Mouse (Mus musculus) stomach, embryonic 15.5 days (tissue): ENCODE data around the gene Tmcc1. TPM values are rescaled to one million over a fixed set of nuclear protein-coding genes. Genes with fewer than 3 reads are reported as not detected.
A peak's percentile ranks its signal among the peaks of the same experiment; 100 is the strongest.

Experiments
- ATAC-seq: fragments of 200-750 bp; cut with Nextera tagmentation; 2 replicates; pipeline ENCODE4 v1.8.0; 2017; ENCODE audit warnings: low read depth, moderate number of reproducible peaks, moderate TSS enrichment; ENCODE audit not compliant: insufficient read depth, low FRiP score
- H3K27ac ChIP-seq: fragments of 300-500 bp; sonication (generic); 2 replicates; pipeline ENCODE4 v1.5.1; 2015; ENCODE audit warnings: mild to moderate bottlenecking, inconsistent platforms
- H3K27me3 ChIP-seq: fragments of 300-500 bp; sonication (generic); replicated peaks from 2 replicates; pipeline ENCODE4 v1.6.1; 2015; ENCODE audit warnings: inconsistent platforms
- H3K36me3 ChIP-seq: fragments of 300-500 bp; sonication (generic); 2 replicates; pipeline ENCODE4 v1.6.1; 2015; ENCODE audit warnings: inconsistent platforms
- H3K4me1 ChIP-seq: fragments of 300-500 bp; sonication (generic); 2 replicates; pipeline ENCODE4 v1.6.1; 2015; ENCODE audit warnings: inconsistent platforms
- H3K4me2 ChIP-seq: fragments of 300-500 bp; sonication (generic); 2 replicates; pipeline ENCODE4 v1.6.1; 2015; ENCODE audit warnings: mild to moderate bottlenecking, inconsistent platforms
- H3K4me3 ChIP-seq: fragments of 300-500 bp; sonication (generic); replicated peaks from 2 replicates; pipeline ENCODE4 v1.5.1; 2015; ENCODE audit warnings: inconsistent platforms
- H3K9ac ChIP-seq: fragments of 300-500 bp; sonication (generic); 2 replicates; pipeline ENCODE4 v1.6.1; 2015; ENCODE audit warnings: inconsistent platforms
- H3K9me3 ChIP-seq: fragments of 300-500 bp; sonication (generic); 2 replicates; pipeline ENCODE4 v1.6.1; 2016; ENCODE audit warnings: inconsistent platforms
- WGBS: fragments of 180-500 bp; shearing (Covaris S2); methylation state at CpG from one replicate; pipeline ENCODE4 v1.1.7; 2015; 5-methylcytosine and 5-hydroxymethylcytosine counted together
- polyA plus RNA-seq: library from polyadenylated mRNA; unstranded; fragments of >200 nt; fragmentation: Nextera tagmentation; extraction: Ambion mirVana; gene quantifications from 2 replicates; pipeline ENCODE4 v1.2.1, GENCODE M21; 2015

The Tmcc1 gene
- polyA plus RNA-seq, 1 experiment from 2014 or later, result 19.1 TPM

DNA sequence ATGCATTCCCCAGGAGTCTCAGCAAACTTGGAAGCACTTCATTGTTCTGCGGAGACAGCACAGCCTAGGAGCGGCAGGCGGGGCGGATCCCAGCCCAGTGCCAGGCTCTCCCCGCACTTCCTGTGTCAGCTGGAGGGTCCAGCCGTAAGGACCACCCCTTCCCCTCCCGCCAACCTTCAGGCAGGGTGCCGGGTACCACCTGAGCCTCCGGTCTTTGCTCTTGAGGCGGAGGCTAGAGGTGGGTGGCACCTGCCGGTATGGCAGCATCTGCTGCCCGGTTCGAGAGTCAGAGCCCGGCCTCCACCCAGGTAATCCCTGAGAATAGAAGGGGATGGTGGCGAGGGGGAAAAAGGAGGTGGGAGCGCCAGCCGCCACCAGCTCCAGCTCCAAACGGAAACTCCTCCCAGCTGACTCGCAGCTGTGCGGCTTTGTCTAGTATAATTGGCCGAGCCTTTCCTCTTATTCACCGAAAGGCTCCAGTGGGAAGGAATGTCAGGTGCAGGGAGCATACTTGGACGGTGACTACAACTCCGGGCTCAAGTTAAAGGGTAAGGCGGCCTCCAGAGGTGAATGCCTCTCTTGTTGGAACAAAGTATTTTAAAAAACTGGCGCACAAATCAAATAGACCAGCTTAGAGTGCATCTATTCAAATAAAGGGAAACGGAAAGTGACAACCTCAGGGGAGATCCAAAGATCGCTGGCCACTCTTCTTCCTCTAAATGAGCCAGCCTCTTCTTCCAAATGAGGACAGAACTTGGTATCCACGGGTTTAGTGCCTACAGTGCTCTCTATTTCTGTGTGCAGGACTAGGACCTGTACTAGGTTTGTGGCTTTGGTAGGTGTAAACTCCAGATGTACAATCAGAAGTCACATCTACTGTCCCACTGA is 85.6 kb downstream of the Tmcc1 start:
- Histone ChIP-seq H3K4me1 (peaks cover 11% of the 10 kb centered on the region; the same call in 1 of the 2 replicates), H3K9ac (peak overlapping the region; percentile 29), H3K27me3 (no peaks in the 10 kb centered on the region), H3K36me3 (no peaks in the 10 kb centered on the region), H3K4me2 (peak overlapping the region; percentile 92), H3K4me3 (peak overlapping the region; percentile 53), H3K9me3 (no peaks in the 10 kb centered on the region), H3K27ac (peak overlapping the region; percentile 59)
- peak; percentile 79 for ATAC-seq
- 1% methylated on average over 29 of the region's 29 CpGs for WGBS

DNA sequence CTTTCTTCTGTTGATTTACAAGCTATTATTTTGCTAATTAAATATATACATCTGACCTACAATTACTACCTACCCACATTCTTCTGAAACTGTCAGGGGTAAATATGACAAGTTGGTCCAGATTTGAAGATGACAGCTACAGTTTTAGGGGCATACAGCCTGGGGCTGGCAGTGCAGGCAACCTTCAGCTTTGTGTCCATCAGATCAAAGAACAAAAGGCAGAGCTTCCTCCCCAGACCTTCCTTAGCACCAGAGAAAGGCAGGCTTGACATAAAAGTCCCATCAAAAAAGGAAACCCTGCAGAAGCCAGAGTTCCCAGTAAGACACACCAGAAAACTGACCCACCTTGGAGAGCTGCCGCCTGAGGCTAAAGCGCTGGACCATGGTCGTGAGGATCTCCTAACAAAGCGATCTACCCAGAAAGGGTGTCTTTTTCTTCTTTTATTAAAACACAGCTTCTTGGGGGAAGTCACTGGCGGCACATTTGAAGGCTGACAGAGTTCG is 86.3 kb downstream of the Tmcc1 start:
- Histone ChIP-seq H3K27ac (peak overlapping the region; percentile 59), H3K9ac (peak overlapping the region; percentile 29), H3K4me1 (peaks cover 11% of the 10 kb centered on the region; the same call in 1 of the 2 replicates), H3K36me3 (no peaks in the 10 kb centered on the region), H3K27me3 (no peaks in the 10 kb centered on the region), H3K4me2 (peak overlapping the region; percentile 92), H3K4me3 (peak overlapping the region; percentile 53), H3K9me3 (no peaks in the 10 kb centered on the region)
- WGBS, result 8% methylated on average over 6 of the region's 6 CpGs
- no peak for ATAC-seq

DNA sequence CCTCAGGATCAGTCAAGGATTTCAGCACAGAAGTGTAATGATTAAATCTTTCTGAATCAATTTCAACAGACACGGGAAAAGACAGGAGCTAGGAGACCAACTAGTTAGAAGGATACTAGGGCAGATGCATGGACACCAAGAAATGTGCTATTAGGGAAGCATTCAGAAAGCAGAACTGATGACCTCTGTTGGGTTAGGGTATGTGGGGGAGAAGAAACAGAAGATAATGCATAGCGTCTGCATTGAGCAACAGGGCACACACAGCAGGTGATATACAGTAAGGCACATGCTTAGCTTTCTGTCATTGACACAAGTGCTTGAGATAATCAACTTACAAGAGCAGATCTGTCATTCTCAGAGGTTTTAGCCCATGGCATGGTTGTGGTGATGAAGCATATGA is 95.7 kb downstream of the Tmcc1 start:
- no peaks in the 10 kb centered on the region for H3K36me3 ChIP-seq
- no peak for ATAC-seq
- no peaks in the 10 kb centered on the region for H3K4me1 ChIP-seq
- 82% methylated on average over 2 of the region's 2 CpGs for WGBS
- no peak overlapping the region for H3K4me3 ChIP-seq
- no peak overlapping the region for H3K9ac ChIP-seq
- H3K9me3 ChIP-seq, result no peaks in the 10 kb centered on the region
- H3K27ac ChIP-seq, result no peak overlapping the region
- no peaks in the 10 kb centered on the region for H3K27me3 ChIP-seq
- no peak overlapping the region for H3K4me2 ChIP-seq

DNA sequence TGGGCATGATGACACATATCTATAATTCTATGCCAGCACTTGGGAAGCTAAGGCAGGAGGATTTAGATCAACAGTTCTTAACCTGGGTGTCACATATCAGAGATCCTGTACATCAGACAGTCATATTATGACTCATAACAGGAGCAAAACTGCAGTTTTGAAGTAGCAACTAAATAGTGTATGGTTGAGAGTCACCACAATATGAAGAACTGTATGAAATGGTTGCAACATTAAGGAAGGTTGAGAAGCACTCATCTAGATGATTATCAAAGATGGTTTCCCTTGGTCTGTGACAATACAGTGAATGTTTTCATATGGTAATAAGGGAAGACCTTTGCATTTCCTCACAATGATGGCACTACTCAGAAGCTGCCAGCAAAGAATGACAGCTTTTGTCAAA is 103.9 kb downstream of the Tmcc1 start:
- Histone ChIP-seq H3K27ac (no peak overlapping the region), H3K4me2 (no peak overlapping the region), H3K4me3 (no peak overlapping the region), H3K27me3 (no peaks in the 10 kb centered on the region), H3K9ac (no peak overlapping the region), H3K36me3 (no peaks in the 10 kb centered on the region), H3K4me1 (no peaks in the 10 kb centered on the region), H3K9me3 (no peaks in the 10 kb centered on the region)
- no peak for ATAC-seq

DNA sequence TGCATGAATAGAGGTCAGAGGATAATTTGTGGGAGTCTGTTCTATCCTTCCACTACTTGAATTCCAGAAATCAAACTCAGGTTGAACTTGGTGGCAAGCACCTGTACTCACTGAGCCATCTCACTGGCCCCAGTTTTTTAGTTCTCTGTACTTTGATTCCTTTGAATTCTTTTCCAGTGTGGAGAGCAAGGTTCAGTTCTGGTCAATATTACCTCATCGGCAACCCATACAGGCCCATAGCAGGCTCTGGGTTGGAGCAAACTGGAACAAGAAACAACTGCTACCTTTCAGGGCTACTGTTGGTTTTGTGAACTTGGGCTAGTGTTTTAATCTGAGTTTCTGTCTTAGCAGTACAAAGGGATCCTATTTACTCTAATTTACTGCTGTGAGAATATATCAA is 107.2 kb downstream of the Tmcc1 start:
- Histone ChIP-seq H3K4me1 (no peaks in the 10 kb centered on the region), H3K27me3 (no peaks in the 10 kb centered on the region), H3K36me3 (no peaks in the 10 kb centered on the region), H3K27ac (no peak overlapping the region), H3K9me3 (no peaks in the 10 kb centered on the region), H3K9ac (no peak overlapping the region), H3K4me3 (no peak overlapping the region), H3K4me2 (no peak overlapping the region)
- WGBS, result 87% methylated on average over 1 of the region's 1 CpGs
- ATAC-seq, result no peak

DNA sequence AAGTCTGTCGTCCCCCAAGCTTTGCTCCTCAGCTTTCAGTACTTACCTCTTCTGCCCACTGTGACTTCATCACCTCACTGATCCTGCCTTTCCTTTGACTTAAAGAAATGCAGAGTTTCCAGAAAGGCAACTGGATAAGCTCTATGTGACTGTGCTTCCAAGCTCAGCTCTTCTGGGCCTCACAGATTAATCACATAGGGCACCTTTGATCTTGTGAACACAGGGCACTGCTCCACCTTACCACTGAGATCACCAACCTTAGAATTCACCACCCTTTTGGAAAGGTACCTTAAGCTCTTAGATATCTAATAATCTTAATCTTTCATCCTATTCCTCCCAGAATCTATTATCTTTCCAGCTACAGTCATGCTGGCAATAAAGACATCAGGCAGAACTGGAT is 111.0 kb downstream of the Tmcc1 start:
- H3K4me1 ChIP-seq, result 0 out of 2 replicates have a peak, but pooled peaks cover 4% of the 10 kb centered on the region
- no peaks in the 10 kb centered on the region for H3K27me3 ChIP-seq
- 57% methylated on average over 1 of the region's 1 CpGs for WGBS
- H3K36me3 ChIP-seq, result no peaks in the 10 kb centered on the region
- no peak for ATAC-seq
- H3K4me3 ChIP-seq, result no peak overlapping the region
- no peak overlapping the region for H3K4me2 ChIP-seq
- no peak overlapping the region for H3K9ac ChIP-seq
- no peaks in the 10 kb centered on the region for H3K9me3 ChIP-seq
- no peak overlapping the region for H3K27ac ChIP-seq

DNA sequence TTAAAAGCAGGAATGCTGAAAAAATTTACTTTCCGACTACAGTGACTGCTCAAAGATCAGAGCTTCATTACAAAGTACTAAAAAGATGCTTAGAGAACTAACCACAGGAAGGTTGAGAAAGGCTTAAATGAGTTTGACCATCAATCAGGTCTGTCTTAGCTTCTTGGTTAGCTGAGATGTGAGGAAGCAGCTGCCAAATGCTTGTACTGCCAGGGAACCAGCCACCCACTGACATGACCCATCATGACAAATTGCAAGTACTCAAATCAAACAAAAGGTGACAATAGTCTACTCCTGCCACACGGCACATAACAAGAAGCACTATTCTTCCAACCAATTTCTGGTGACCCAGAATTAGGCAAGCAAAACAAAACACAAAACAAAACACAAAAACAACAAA is 111.9 kb downstream of the Tmcc1 start:
- Histone ChIP-seq H3K4me3 (no peak overlapping the region), H3K27me3 (no peaks in the 10 kb centered on the region), H3K9ac (no peak overlapping the region), H3K4me1 (0 out of 2 replicates have a peak, but pooled peaks cover 4% of the 10 kb centered on the region), H3K27ac (no peak overlapping the region), H3K36me3 (no peaks in the 10 kb centered on the region), H3K9me3 (no peaks in the 10 kb centered on the region), H3K4me2 (no peak overlapping the region)
- ATAC-seq, result no peak
- 52% methylated on average over 2 of the region's 2 CpGs for WGBS

DNA sequence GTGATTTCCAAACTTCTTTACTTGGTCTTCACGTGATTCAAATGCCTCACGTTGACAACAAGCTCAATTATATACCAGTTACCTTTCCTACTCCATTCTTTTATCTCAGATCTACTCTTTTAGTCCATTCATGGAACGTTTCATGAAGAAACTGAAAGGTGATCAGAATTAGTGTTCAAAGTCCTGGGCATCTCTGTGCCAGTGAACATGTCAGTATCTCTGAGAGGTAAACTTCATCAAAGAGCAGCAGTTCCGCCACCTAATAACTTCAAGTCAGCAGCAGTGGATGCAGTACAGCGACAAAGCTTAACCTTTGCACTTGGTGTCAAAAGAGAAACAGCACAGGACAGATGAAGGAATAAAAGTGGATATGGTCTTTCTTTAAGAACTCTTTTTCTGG is 112.5 kb downstream of the Tmcc1 start:
- H3K4me1 ChIP-seq, result 0 out of 2 replicates have a peak, but pooled peaks cover 4% of the 10 kb centered on the region
- 71% methylated on average over 5 of the region's 5 CpGs for WGBS
- no peak for ATAC-seq

DNA sequence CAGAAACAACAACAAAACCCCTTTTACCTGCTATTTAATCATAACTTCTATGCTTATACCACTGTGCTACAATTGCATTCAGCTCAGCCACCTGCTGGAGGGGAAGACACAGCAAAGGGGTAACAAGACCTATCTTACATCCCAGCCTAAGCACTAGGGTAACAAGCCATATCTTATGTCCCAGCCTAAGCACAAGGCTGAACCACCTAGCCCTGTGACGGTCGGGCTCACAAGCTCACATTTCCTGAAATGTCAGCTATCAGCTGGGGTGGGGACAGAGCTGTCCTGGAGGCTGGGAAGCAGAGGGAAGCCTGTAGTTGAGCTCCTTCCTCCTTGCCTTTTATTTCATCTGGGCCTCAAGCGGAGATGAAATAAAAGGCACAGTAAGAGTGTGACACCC is 115.7 kb downstream of the Tmcc1 start:
- Histone ChIP-seq H3K9ac (no peak overlapping the region), H3K4me2 (no peak overlapping the region), H3K27ac (no peak overlapping the region), H3K9me3 (no peaks in the 10 kb centered on the region), H3K4me3 (no peak overlapping the region), H3K4me1 (0 out of 2 replicates have a peak, but pooled peaks cover 8% of the 10 kb centered on the region), H3K27me3 (no peaks in the 10 kb centered on the region), H3K36me3 (no peaks in the 10 kb centered on the region)
- 57% methylated on average over 3 of the region's 3 CpGs for WGBS
- ATAC-seq, result no peak

More for the DNA sequence above, 112.5 kb downstream of the Tmcc1 start:
- H3K9me3 ChIP-seq, result no peaks in the 10 kb centered on the region
- H3K27ac ChIP-seq, result no peak overlapping the region
- H3K4me2 ChIP-seq, result no peak overlapping the region
- H3K9ac ChIP-seq, result no peak overlapping the region
- H3K4me3 ChIP-seq, result no peak overlapping the region
- H3K36me3 ChIP-seq, result no peaks in the 10 kb centered on the region
- no peaks in the 10 kb centered on the region for H3K27me3 ChIP-seq

DNA sequence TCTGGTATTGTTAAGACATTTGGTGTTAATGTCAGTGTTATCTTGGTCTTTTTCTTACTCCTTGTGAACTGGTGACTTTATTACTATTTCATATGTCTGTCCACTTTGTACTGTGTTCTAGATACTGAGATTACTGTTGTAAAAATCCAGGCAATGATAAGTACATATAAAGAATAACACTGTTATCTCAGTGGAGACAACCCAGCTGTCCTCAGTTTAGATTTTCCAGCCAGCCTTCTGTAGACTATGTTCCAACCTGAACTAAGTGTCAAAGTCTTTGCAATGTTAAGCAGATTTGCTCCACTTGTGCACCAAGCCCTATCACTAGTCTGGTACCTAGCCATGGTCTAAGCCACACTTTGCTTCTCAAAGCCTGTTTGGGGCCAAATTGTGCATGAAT is 118.4 kb downstream of the Tmcc1 start:
- Histone ChIP-seq H3K9ac (no peak overlapping the region), H3K27ac (no peak overlapping the region), H3K4me1 (0 out of 2 replicates have a peak, but pooled peaks cover 8% of the 10 kb centered on the region), H3K27me3 (no peaks in the 10 kb centered on the region), H3K4me2 (no peak overlapping the region), H3K36me3 (no peaks in the 10 kb centered on the region), H3K4me3 (no peak overlapping the region), H3K9me3 (no peaks in the 10 kb centered on the region)
- no peak for ATAC-seq

DNA sequence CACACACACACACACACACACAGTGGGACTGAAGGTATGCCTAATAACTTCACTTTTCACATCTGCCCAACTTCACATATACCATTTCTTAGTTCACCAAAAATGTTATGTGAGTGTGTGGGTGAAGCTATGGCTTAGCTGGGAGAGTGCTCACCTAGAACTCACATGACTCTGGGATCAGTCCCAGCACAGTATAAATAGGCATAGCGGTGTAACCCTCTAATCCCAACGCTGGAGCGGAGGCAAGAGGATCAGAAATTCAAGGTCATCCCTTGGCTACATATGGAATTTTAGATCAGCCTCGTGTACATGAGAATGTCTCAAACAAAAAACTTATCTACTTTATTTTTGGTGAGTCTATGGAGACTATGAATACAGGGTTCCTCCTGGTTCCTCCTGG is 119.7 kb downstream of the Tmcc1 start:
- H3K4me3 ChIP-seq, result no peak overlapping the region
- no peak overlapping the region for H3K4me2 ChIP-seq
- no peaks in the 10 kb centered on the region for H3K36me3 ChIP-seq
- 91% methylated on average over 4 of the region's 4 CpGs for WGBS
- no peaks in the 10 kb centered on the region for H3K9me3 ChIP-seq
- H3K9ac ChIP-seq, result no peak overlapping the region
- H3K27ac ChIP-seq, result no peak overlapping the region
- H3K4me1 ChIP-seq, result 0 out of 2 replicates have a peak, but pooled peaks cover 8% of the 10 kb centered on the region
- no peak for ATAC-seq
- no peaks in the 10 kb centered on the region for H3K27me3 ChIP-seq

DNA sequence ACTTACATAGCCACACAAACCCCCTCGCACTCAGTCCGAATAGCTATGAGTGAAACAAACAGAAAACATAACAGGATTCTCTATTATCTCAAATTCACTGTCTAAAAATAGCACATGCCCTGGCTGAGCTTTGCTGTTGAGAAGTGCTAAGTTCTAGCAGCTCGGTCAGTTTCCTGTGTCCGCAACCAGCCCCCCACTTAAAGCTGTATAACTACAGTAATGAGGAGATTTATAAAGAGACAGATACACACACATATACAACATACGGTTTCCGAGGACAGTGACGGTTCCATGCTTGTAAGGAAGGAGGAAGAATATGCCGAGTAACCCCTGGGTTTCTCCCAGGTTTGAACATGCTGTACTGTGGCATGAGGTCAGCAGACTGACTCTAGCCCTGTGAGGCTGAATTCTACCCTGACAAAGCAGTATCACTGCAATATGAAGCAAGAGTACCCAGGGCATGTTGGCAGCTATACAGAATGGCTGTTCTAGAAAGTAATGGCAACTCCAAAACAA is 120.5 kb downstream of the Tmcc1 start:
- Histone ChIP-seq H3K9me3 (no peaks in the 10 kb centered on the region), H3K27me3 (no peaks in the 10 kb centered on the region), H3K27ac (peak overlapping the region; percentile 32; the same call in 1 of the 2 replicates), H3K4me2 (no peak overlapping the region), H3K36me3 (no peaks in the 10 kb centered on the region), H3K4me3 (no peak overlapping the region), H3K9ac (no peak overlapping the region), H3K4me1 (0 out of 2 replicates have a peak, but pooled peaks cover 8% of the 10 kb centered on the region)
- 55% methylated on average over 8 of the region's 8 CpGs for WGBS
- ATAC-seq, result no peak
